Mouse (Mus musculus): ENCODE data around the gene Tlcd1. TPM values are rescaled to one million over a fixed set of nuclear protein-coding genes. Genes with fewer than 3 reads are reported as not detected.

The Tlcd1 gene
- polyA plus RNA-seq, 1 experiment = 15.4 TPM

GRCm38 (mm10) chr11:78146707-78147543 is 29.6 kb upstream of the Tlcd1 start:
- TF ChIP-seq POLR2A (IDR thresholded peaks at IDR 0.05; ENCODE audit: borderline replicate concordance, extremely low read depth, insufficient read depth, insufficient read length, poor library complexity, severe bottlenecking) (no peak), CTCF (IDR thresholded peaks at IDR 0.05; ENCODE audit: borderline replicate concordance, extremely low read depth, insufficient read depth, insufficient read length) (no peak)
- no peak for DNase-seq (ENCODE audit: low read depth)

GRCm38 (mm10) chr11:78151161-78151560 is 25.4 kb upstream of the Tlcd1 start:
- TF ChIP-seq POLR2A (IDR thresholded peaks at IDR 0.05; ENCODE audit: borderline replicate concordance, extremely low read depth, insufficient read depth, insufficient read length, poor library complexity, severe bottlenecking) (no peak), CTCF (IDR thresholded peaks at IDR 0.05; ENCODE audit: borderline replicate concordance, extremely low read depth, insufficient read depth, insufficient read length) (peak; percentile 45; the same call in 1 of the 2 replicates)
- peak; percentile 51 for DNase-seq (ENCODE audit: low read depth)

GRCm38 (mm10) chr11:78152299-78153231 is 23.9 kb upstream of the Tlcd1 start:
- no peak for TF ChIP-seq POLR2A (IDR thresholded peaks at IDR 0.05; ENCODE audit: borderline replicate concordance, extremely low read depth, insufficient read depth, insufficient read length, poor library complexity, severe bottlenecking)
- no peak for TF ChIP-seq CTCF (IDR thresholded peaks at IDR 0.05; ENCODE audit: borderline replicate concordance, extremely low read depth, insufficient read depth, insufficient read length)
- DNase-seq (ENCODE audit: low read depth) = peak; percentile 96

GRCm38 (mm10) chr11:78153778-78154177 is 22.7 kb upstream of the Tlcd1 start:
- TF ChIP-seq POLR2A (IDR thresholded peaks at IDR 0.05; ENCODE audit: borderline replicate concordance, extremely low read depth, insufficient read depth, insufficient read length, poor library complexity, severe bottlenecking) = no peak
- no peak for TF ChIP-seq CTCF (IDR thresholded peaks at IDR 0.05; ENCODE audit: borderline replicate concordance, extremely low read depth, insufficient read depth, insufficient read length)
- DNase-seq (ENCODE audit: low read depth) = peak; percentile 62

- no peak for TF ChIP-seq CTCF (IDR thresholded peaks at IDR 0.05; ENCODE audit: borderline replicate concordance, extremely low read depth, insufficient read depth, insufficient read length)
- TF ChIP-seq POLR2A (IDR thresholded peaks at IDR 0.05; ENCODE audit: borderline replicate concordance, extremely low read depth, insufficient read depth, insufficient read length, poor library complexity, severe bottlenecking) = no peak
- DNase-seq (ENCODE audit: low read depth) = no peak
These were observed 20.8 kb upstream of the Tlcd1 start for GRCm38 (mm10) chr11:78155674-78156073.

GRCm38 (mm10) chr11:78156156-78156699 is 20.3 kb upstream of the Tlcd1 start:
- DNase-seq (ENCODE audit: low read depth) = no peak
- TF ChIP-seq POLR2A (IDR thresholded peaks at IDR 0.05; ENCODE audit: borderline replicate concordance, extremely low read depth, insufficient read depth, insufficient read length, poor library complexity, severe bottlenecking) = no peak
- no peak for TF ChIP-seq CTCF (IDR thresholded peaks at IDR 0.05; ENCODE audit: borderline replicate concordance, extremely low read depth, insufficient read depth, insufficient read length)

GRCm38 (mm10) chr11:78159096-78159495 is 17.4 kb upstream of the Tlcd1 start:
- peak; percentile 92 for TF ChIP-seq CTCF (IDR thresholded peaks at IDR 0.05; ENCODE audit: borderline replicate concordance, extremely low read depth, insufficient read depth, insufficient read length)
- TF ChIP-seq POLR2A (IDR thresholded peaks at IDR 0.05; ENCODE audit: borderline replicate concordance, extremely low read depth, insufficient read depth, insufficient read length, poor library complexity, severe bottlenecking) = no peak
- peak; percentile 93 for DNase-seq (ENCODE audit: low read depth)

- no peak for DNase-seq (ENCODE audit: low read depth)
- no peak for TF ChIP-seq CTCF (IDR thresholded peaks at IDR 0.05; ENCODE audit: borderline replicate concordance, extremely low read depth, insufficient read depth, insufficient read length)
- no peak for TF ChIP-seq POLR2A (IDR thresholded peaks at IDR 0.05; ENCODE audit: borderline replicate concordance, extremely low read depth, insufficient read depth, insufficient read length, poor library complexity, severe bottlenecking)
These were observed 17.0 kb upstream of the Tlcd1 start for GRCm38 (mm10) chr11:78159557-78159956.

- no peak for TF ChIP-seq CTCF (IDR thresholded peaks at IDR 0.05; ENCODE audit: borderline replicate concordance, extremely low read depth, insufficient read depth, insufficient read length)
- TF ChIP-seq POLR2A (IDR thresholded peaks at IDR 0.05; ENCODE audit: borderline replicate concordance, extremely low read depth, insufficient read depth, insufficient read length, poor library complexity, severe bottlenecking) = no peak
- no peak for DNase-seq (ENCODE audit: low read depth)
These were observed 16.3 kb upstream of the Tlcd1 start for GRCm38 (mm10) chr11:78160171-78160570.

- no peak for DNase-seq (ENCODE audit: low read depth)
- TF ChIP-seq POLR2A (IDR thresholded peaks at IDR 0.05; ENCODE audit: borderline replicate concordance, extremely low read depth, insufficient read depth, insufficient read length, poor library complexity, severe bottlenecking) = no peak
- no peak for TF ChIP-seq CTCF (IDR thresholded peaks at IDR 0.05; ENCODE audit: borderline replicate concordance, extremely low read depth, insufficient read depth, insufficient read length)
These were observed 15.8 kb upstream of the Tlcd1 start for GRCm38 (mm10) chr11:78160675-78161074.

GRCm38 (mm10) chr11:78161169-78161568 is 15.3 kb upstream of the Tlcd1 start:
- TF ChIP-seq CTCF (IDR thresholded peaks at IDR 0.05; ENCODE audit: borderline replicate concordance, extremely low read depth, insufficient read depth, insufficient read length) (no peak), POLR2A (IDR thresholded peaks at IDR 0.05; ENCODE audit: borderline replicate concordance, extremely low read depth, insufficient read depth, insufficient read length, poor library complexity, severe bottlenecking) (no peak)
- no peak for DNase-seq (ENCODE audit: low read depth)
